Mouse (Mus musculus) MEL (cell line): ENCODE measurements around the gene Slc25a21. TPM values are rescaled to one million over a fixed set of nuclear protein-coding genes. Genes with fewer than 3 reads are reported as not detected.

Source experiments
- DNase-seq: peaks from one replicate; pipeline ENCODE4 v3.0.0; 2011; ENCODE audit warnings: low read depth, low spot score
- H3K27ac ChIP-seq: 2 replicates; pipeline ENCODE4 v1.5.1; 2012; ENCODE audit warnings: low read depth, mild to moderate bottlenecking, control low read depth, low read length, moderate library complexity; ENCODE audit not compliant: control insufficient read depth
- H3K27me3 ChIP-seq, 2 experiments: fragments of 150-350 bp in 1 of 2; sonication (generic) in 1 of 2; 2 replicates each; pipeline ENCODE4 v1.6.1; 2012; ENCODE audit warnings: low read length in 2 of 2, mild to moderate bottlenecking in 2 of 2, improper control_type of control experiment in 1 of 2, moderate library complexity in 1 of 2; ENCODE audit not compliant: insufficient read depth in 2 of 2, control insufficient read depth in 1 of 2
- H3K36me3 ChIP-seq, 2 experiments: 2 replicates each; pipeline ENCODE4 v1.6.1; 2012 to 2014; ENCODE audit warnings: low read length in 2 of 2, improper control_type of control experiment in 1 of 2, inconsistent platforms in 1 of 2, mild to moderate bottlenecking in 1 of 2; ENCODE audit not compliant: insufficient read depth in 2 of 2, control insufficient read depth in 1 of 2
- H3K4me1 ChIP-seq, 2 experiments: fragments of 150-350 bp in 1 of 2; sonication (generic) in 1 of 2; 2 replicates each; pipeline ENCODE4 v1.6.1; 2012; ENCODE audit warnings: low read length in 2 of 2, improper control_type of control experiment in 1 of 2, mild to moderate bottlenecking in 1 of 2; ENCODE audit not compliant: insufficient read depth in 2 of 2, control insufficient read depth in 1 of 2
- H3K4me3 ChIP-seq, 2 experiments: fragments of 150-350 bp in 1 of 2; sonication (generic) in 1 of 2; 2 replicates each; pipeline ENCODE4 v1.5.1; 2012; ENCODE audit warnings: low read depth in 2 of 2, low read length in 2 of 2, mild to moderate bottlenecking in 2 of 2, moderate library complexity in 2 of 2, control low read depth in 1 of 2, improper control_type of control experiment in 1 of 2; ENCODE audit not compliant: control insufficient read depth in 1 of 2, insufficient read depth in 1 of 2
- H3K79me2 ChIP-seq: 2 replicates; pipeline ENCODE4 v1.6.1; 2012; ENCODE audit warnings: mild to moderate bottlenecking, low read length, moderate library complexity; ENCODE audit not compliant: control insufficient read depth, poor library complexity, insufficient read depth
- H3K9ac ChIP-seq: 2 replicates; pipeline ENCODE4 v1.6.1; 2012; ENCODE audit warnings: low read depth, mild to moderate bottlenecking, control low read depth, low read length, moderate library complexity; ENCODE audit not compliant: control insufficient read depth, poor library complexity, severe bottlenecking
- H3K9me3 ChIP-seq: fragments of 150-350 bp; sonication (generic); replicated peaks from 2 replicates; pipeline ENCODE4 v1.6.1; 2012; ENCODE audit warnings: mild to moderate bottlenecking, low read length, improper control_type of control experiment, moderate library complexity; ENCODE audit not compliant: insufficient read depth
- BHLHE40 ChIP-seq: IDR thresholded peaks from 2 replicates; pipeline ENCODE4 v1.6.1; 2012; ENCODE audit warnings: low read depth, mild to moderate bottlenecking, inconsistent platforms, low read length, improper control_type of control experiment, borderline replicate concordance
- CHD1 ChIP-seq: IDR thresholded peaks from 2 replicates; pipeline ENCODE4 v1.6.1; 2012; ENCODE audit warnings: low read depth, mild to moderate bottlenecking, inconsistent platforms, low read length, improper control_type of control experiment
- CHD2 ChIP-seq: IDR thresholded peaks from 2 replicates; pipeline ENCODE4 v1.6.1; 2011; ENCODE audit warnings: low read length, improper control_type of control experiment
- CTCF ChIP-seq, 3 experiments: IDR thresholded peaks in 2 of 3; conservative IDR thresholded peaks in 1 of 3; 2 replicates each; pipeline ENCODE4 v1.5.1; 2011 to 2012; ENCODE audit warnings: low read length in 3 of 3, low read depth in 2 of 3, mild to moderate bottlenecking in 2 of 3, improper control_type of control experiment in 1 of 3, inconsistent platforms in 1 of 3, mixed read lengths in 1 of 3, moderate library complexity in 1 of 3; ENCODE audit not compliant: control insufficient read depth in 1 of 3, insufficient read depth in 1 of 3, poor library complexity in 1 of 3, severe bottlenecking in 1 of 3
- E2F4 ChIP-seq: IDR thresholded peaks from 2 replicates; pipeline ENCODE4 v1.6.1; 2011; ENCODE audit warnings: low read depth, low read length, improper control_type of control experiment, borderline replicate concordance
- GABPA ChIP-seq: IDR thresholded peaks from 2 replicates; pipeline ENCODE4 v1.6.1; 2012; ENCODE audit warnings: low read depth, mild to moderate bottlenecking, inconsistent platforms, low read length, improper control_type of control experiment, moderate library complexity
- GATA1 ChIP-seq: IDR thresholded peaks from 2 replicates; pipeline ENCODE4 v1.6.1; 2011; ENCODE audit warnings: low read depth, low read length, improper control_type of control experiment
- HCFC1 ChIP-seq: IDR thresholded peaks from 2 replicates; pipeline ENCODE4 v1.6.1; 2012; ENCODE audit warnings: low read depth, mild to moderate bottlenecking, inconsistent platforms, low read length, improper control_type of control experiment, moderate library complexity
- MAFK ChIP-seq: IDR thresholded peaks from 2 replicates; pipeline ENCODE4 v1.6.1; 2011; ENCODE audit warnings: low read depth, mild to moderate bottlenecking, low read length, improper control_type of control experiment, borderline replicate concordance
- MAZ ChIP-seq: IDR thresholded peaks from 2 replicates; pipeline ENCODE4 v1.6.1; 2012; ENCODE audit warnings: low read depth, mild to moderate bottlenecking, inconsistent platforms, low read length, improper control_type of control experiment
- MYB ChIP-seq: IDR thresholded peaks from 2 replicates; pipeline ENCODE4 v1.6.1; 2011; ENCODE audit warnings: mild to moderate bottlenecking, low read depth, low read length, improper control_type of control experiment
- MYC ChIP-seq: IDR thresholded peaks from 2 replicates; pipeline ENCODE4 v1.6.1; 2011; ENCODE audit warnings: low read depth, mild to moderate bottlenecking, low read length, improper control_type of control experiment, moderate library complexity
- NELFE ChIP-seq: IDR thresholded peaks from 2 replicates; pipeline ENCODE4 v1.6.1; 2011; ENCODE audit warnings: low read depth, low read length, improper control_type of control experiment
- POLR2A ChIP-seq, 2 experiments: IDR thresholded peaks; 2 replicates each; pipeline ENCODE4 v1.6.1; 2011 to 2012; ENCODE audit warnings: low read length in 2 of 2, mild to moderate bottlenecking in 2 of 2, control low read depth in 1 of 2, improper control_type of control experiment in 1 of 2, low read depth in 1 of 2, moderate library complexity in 1 of 2; ENCODE audit not compliant: control insufficient read depth in 1 of 2, insufficient read depth in 1 of 2, poor library complexity in 1 of 2
- RAD21 ChIP-seq: IDR thresholded peaks from 2 replicates; pipeline ENCODE4 v1.6.1; 2011; ENCODE audit warnings: mild to moderate bottlenecking, low read depth, low read length, improper control_type of control experiment
- RCOR1 ChIP-seq: IDR thresholded peaks from 2 replicates; pipeline ENCODE4 v1.6.1; 2012; ENCODE audit warnings: low read depth, mild to moderate bottlenecking, inconsistent platforms, low read length, improper control_type of control experiment
- TAL1 ChIP-seq: IDR thresholded peaks from 2 replicates; pipeline ENCODE4 v1.6.1; 2012; ENCODE audit warnings: mild to moderate bottlenecking, inconsistent platforms, low read length, moderate library complexity, mixed read lengths
- TCF12 ChIP-seq: IDR thresholded peaks from 2 replicates; pipeline ENCODE4 v1.6.1; 2014; ENCODE audit warnings: low read depth, mild to moderate bottlenecking, inconsistent platforms, low read length, improper control_type of control experiment, moderate library complexity
- UBTF ChIP-seq: IDR thresholded peaks from 2 replicates; pipeline ENCODE4 v1.6.1; 2012; ENCODE audit warnings: low read depth, mild to moderate bottlenecking, inconsistent platforms, low read length, improper control_type of control experiment, moderate library complexity, borderline replicate concordance; ENCODE audit not compliant: insufficient read depth
- USF1 ChIP-seq: IDR thresholded peaks from 2 replicates; pipeline ENCODE4 v1.6.1; 2014; ENCODE audit warnings: low read depth, mild to moderate bottlenecking, inconsistent platforms, low read length, improper control_type of control experiment, moderate library complexity
- USF2 ChIP-seq, 2 experiments: IDR thresholded peaks; 2 replicates each; pipeline ENCODE4 v1.6.1; 2011 to 2012; ENCODE audit warnings: improper control_type of control experiment in 2 of 2, low read length in 2 of 2, borderline replicate concordance in 1 of 2, inconsistent platforms in 1 of 2, low read depth in 1 of 2, mild to moderate bottlenecking in 1 of 2; ENCODE audit not compliant: insufficient read depth in 1 of 2
- ZC3H11A ChIP-seq: IDR thresholded peaks from 2 replicates; pipeline ENCODE4 v1.6.1; 2012; ENCODE audit warnings: low read depth, mild to moderate bottlenecking, inconsistent platforms, low read length, improper control_type of control experiment
- polyA plus RNA-seq, 2 experiments: library from polyadenylated mRNA; stranded (reverse) in 1 of 2; unstranded in 1 of 2; fragments of >175 nt in 1 of 2; fragments of >200 nt in 1 of 2; gene quantifications; 2 replicates each; pipeline versions ENCODE4 v1.2.1 to v1.2.4; 2012; ENCODE audit warnings: low replicate concordance in 2 of 2, low read depth in 1 of 2; ENCODE audit not compliant: insufficient read length in 2 of 2, insufficient read depth in 1 of 2, missing spikeins in 1 of 2
- total RNA-seq: library from RNA; depleted of rRNA; stranded (reverse); fragments of 300-350 nt; gene quantifications from 2 replicates; pipeline ENCODE4 v1.2.3, GENCODE M21; 2012

The Slc25a21 gene
- total and polyA plus RNA-seq, 3 experiments, result 14.7 to 18.3 TPM; not detected in 1

- H3K4me3 ChIP-seq, result no peak overlapping the region
- no peaks in the 10 kb centered on the region; a peak in 1 of 4 replicates for H3K4me1 ChIP-seq
- no peak overlapping the region for H3K27ac ChIP-seq
- H3K79me2 ChIP-seq, result no peaks in the 10 kb centered on the region
- TF ChIP-seq CTCF (IDR thresholded peaks at IDR 0.05 in 2 of 3, conservative IDR thresholded peaks at IDR 0.05 in 1 of 3; ENCODE audit: control insufficient read depth in 1 of 3, insufficient read depth in 1 of 3, low read depth in 2 of 3, low read length in 3 of 3, poor library complexity in 1 of 3, severe bottlenecking in 1 of 3), result no peak
- TF ChIP-seq CHD1, result no peak
- no peak for TF ChIP-seq CHD2
- TF ChIP-seq ZC3H11A, result no peak
- TF ChIP-seq NELFE, result no peak
- TF ChIP-seq RCOR1, result no peak
- no peak for TF ChIP-seq MAFK
- TF ChIP-seq POLR2A (IDR thresholded peaks at IDR 0.05; ENCODE audit: control insufficient read depth in 1 of 2, insufficient read depth in 1 of 2, low read depth in 1 of 2, low read length in 2 of 2, poor library complexity in 1 of 2), result no peak
- TF ChIP-seq TAL1, result no peak
- TF ChIP-seq MAZ, result no peak
- no peak for TF ChIP-seq GATA1
- no peak for TF ChIP-seq BHLHE40
- TF ChIP-seq MYB, result no peak
- TF ChIP-seq UBTF, result no peak
- no peak for DNase-seq
- 0 out of 4 replicates have a peak, but pooled peaks cover 0 to 2% of the 10 kb centered on the region in 2 experiments for H3K36me3 ChIP-seq
- H3K9me3 ChIP-seq, result no peaks in the 10 kb centered on the region
- no peak overlapping the region for H3K9ac ChIP-seq
- H3K27me3 ChIP-seq, result no peaks in the 10 kb centered on the region
Measured at GRCm38 (mm10) chr12:56781196-56781595, 416.1 kb downstream of the Slc25a21 start.

- Histone ChIP-seq H3K27me3 (no peaks in the 10 kb centered on the region), H3K27ac (no peak overlapping the region), H3K4me1 (no peaks in the 10 kb centered on the region; a peak in 1 of 4 replicates), H3K4me3 (no peak overlapping the region), H3K79me2 (no peaks in the 10 kb centered on the region)
- DNase-seq, result no peak
- TF ChIP-seq TCF12, result no peak
- TF ChIP-seq MYC, result no peak
- TF ChIP-seq GATA1, result no peak
- TF ChIP-seq MAZ, result no peak
- no peak for TF ChIP-seq CTCF (IDR thresholded peaks at IDR 0.05 in 2 of 3, conservative IDR thresholded peaks at IDR 0.05 in 1 of 3; ENCODE audit: control insufficient read depth in 1 of 3, insufficient read depth in 1 of 3, low read depth in 2 of 3, low read length in 3 of 3, poor library complexity in 1 of 3, severe bottlenecking in 1 of 3)
- no peak for TF ChIP-seq BHLHE40
- no peak for TF ChIP-seq USF2 (IDR thresholded peaks at IDR 0.05; ENCODE audit: borderline replicate concordance in 1 of 2, insufficient read depth in 1 of 2, low read depth in 1 of 2, low read length in 2 of 2)
- no peak for TF ChIP-seq GABPA
- TF ChIP-seq E2F4, result no peak
- TF ChIP-seq USF1, result no peak
- no peak for TF ChIP-seq HCFC1
- no peak for TF ChIP-seq RAD21
- TF ChIP-seq, all 39 proteins: peak for 0
- H3K9me3 ChIP-seq, result no peaks in the 10 kb centered on the region
- no peak overlapping the region for H3K9ac ChIP-seq
- 0 out of 4 replicates have a peak, but pooled peaks cover 0 to 2% of the 10 kb centered on the region in 2 experiments for H3K36me3 ChIP-seq
Measured at GRCm38 (mm10) chr12:56779621-56780020, 417.7 kb downstream of the Slc25a21 start.
